Mouse (Mus musculus): ENCODE data around the gene Cdhr5.

DNA sequence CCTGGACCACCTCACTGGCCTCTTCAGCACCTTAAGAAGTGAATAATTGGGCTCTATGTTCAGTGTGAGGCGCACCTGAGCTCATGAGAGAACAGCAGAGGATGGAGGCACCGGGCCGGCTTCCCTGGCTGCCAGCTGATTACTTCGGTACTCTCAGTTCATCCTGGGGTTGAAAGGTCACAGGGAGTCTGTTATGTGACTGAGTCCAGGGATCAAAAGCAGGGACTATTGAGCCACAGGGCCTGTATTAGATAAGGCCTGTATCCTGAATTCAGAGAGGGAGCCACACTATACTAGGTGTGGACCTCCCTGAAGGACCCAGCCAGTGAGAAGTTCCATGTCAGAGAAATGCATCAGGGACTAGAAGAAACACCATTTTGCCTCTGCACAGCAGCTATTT, 28.0 kb upstream of the Cdhr5 start:
- no peak for TF ChIP-seq POLR2A (IDR thresholded peaks at IDR 0.05; ENCODE audit: insufficient read length, low read depth)
- no peak for TF ChIP-seq REST (IDR thresholded peaks at IDR 0.05; ENCODE audit: insufficient read depth, insufficient read length)
- TF ChIP-seq USF1 (IDR thresholded peaks at IDR 0.05; ENCODE audit: low read depth) = no peak
- no peak for TF ChIP-seq POLR2AphosphoS2 (IDR thresholded peaks at IDR 0.05; ENCODE audit: insufficient read length, low read depth)
- TF ChIP-seq MAX (IDR thresholded peaks at IDR 0.05; ENCODE audit: low read depth) = no peak
- TF ChIP-seq E2F4 (IDR thresholded peaks at IDR 0.05; ENCODE audit: insufficient read depth) = no peak
- TF ChIP-seq TCF12 (IDR thresholded peaks at IDR 0.05; ENCODE audit: insufficient read depth, poor library complexity, severe bottlenecking) = no peak

All from myocyte (in vitro differentiated cells).